Comparison of ENCODE assay signal across 15 mouse cellular contexts in genomic region chr5:102670731-102671345, GRCm38 (mm10).
DNase-seq lines count a peak whose midpoint lies in the region; ATAC-seq and TF ChIP-seq lines count a peak whose summit lies in the region.
"Had no signal": no experiment of that assay in that cellular context is flagged by ENCODE, and none has a peak within 500 bp of the region (broad histone marks: within the 10 kb centered on the region; RNA-seq: fewer than 3 reads in every experiment).

No protein-coding gene starts in this region.

- peaks cover 3% of the 10 kb centered on the region; the same call in 1 of the 2 replicates for H3K79me2 ChIP-seq in liver, adult 2 months (ENCODE audit: control insufficient read depth, insufficient read depth, low read length)

- TF ChIP-seq CTCF in liver, adult 2 months (IDR thresholded peaks at IDR 0.05; ENCODE audit: low read depth, low read length), result no peak
- no peak for TF ChIP-seq CTCF in liver, postnatal 0 days (IDR thresholded peaks at IDR 0.05; ENCODE audit: low read depth)

- no peak overlapping the region for H3K9ac ChIP-seq in heart, embryonic 12.5 days
- H3K9ac ChIP-seq in liver, adult 2 months (ENCODE audit: low read depth, low read length), result 0 out of 2 replicates have a peak overlapping the region, but pooled peaks have one; percentile 29
- no peak overlapping the region for H3K9ac ChIP-seq in liver, postnatal 0 days (replicated peaks)
- no peak overlapping the region for H3K9ac ChIP-seq in embryonic facial prominence, embryonic 13.5 days
- H3K9ac ChIP-seq: forebrain, embryonic 13.5 days; liver, embryonic 13.5 days; neural tube, embryonic 12.5 days had no signal

- H3K27ac ChIP-seq in heart, embryonic 12.5 days (ENCODE audit: poor library complexity, severe bottlenecking), result no peak overlapping the region
- peak overlapping the region; percentile 69 for H3K27ac ChIP-seq in liver, adult 2 months (replicated peaks; ENCODE audit: insufficient read depth, low read depth, low read length)
- no peak overlapping the region for H3K27ac ChIP-seq in liver, postnatal 0 days (ENCODE audit: low read depth)
- 0 out of 2 replicates have a peak overlapping the region, but pooled peaks have one; percentile 1 for H3K27ac ChIP-seq in embryonic facial prominence, embryonic 13.5 days
- H3K27ac ChIP-seq: forebrain, embryonic 13.5 days; liver, embryonic 13.5 days; neural tube, embryonic 12.5 days had no signal

- no peaks in the 10 kb centered on the region for H3K36me3 ChIP-seq in heart, embryonic 12.5 days
- H3K36me3 ChIP-seq in liver, adult 2 months (ENCODE audit: control insufficient read depth, insufficient read depth, low read length), result no peaks in the 10 kb centered on the region
- H3K36me3 ChIP-seq in liver, postnatal 0 days (replicated peaks; ENCODE audit: insufficient read depth, low read length), result no peaks in the 10 kb centered on the region
- H3K36me3 ChIP-seq in embryonic facial prominence, embryonic 13.5 days, result no peaks in the 10 kb centered on the region
- H3K36me3 ChIP-seq: liver, embryonic 13.5 days; neural tube, embryonic 12.5 days had no signal

- WGBS in heart, embryonic 12.5 days, result 53% methylated on average over 5 of the region's 5 CpGs
- WGBS in liver, adult 2 months, result 14% methylated on average over 5 of the region's 5 CpGs
- WGBS in liver, postnatal 0 days (ENCODE audit: insufficient replicate concordance), result 46% methylated on average over 5 of the region's 5 CpGs
- 24% methylated on average over 5 of the region's 5 CpGs for WGBS in embryonic facial prominence, embryonic 13.5 days

- no peaks in the 10 kb centered on the region for H3K4me1 ChIP-seq in heart, embryonic 12.5 days (replicated peaks)
- H3K4me1 ChIP-seq in liver, adult 2 months (ENCODE audit: control insufficient read depth, insufficient read depth, low read length), result peaks cover 10% of the 10 kb centered on the region
- 0 out of 2 replicates have a peak, but pooled peaks cover 3% of the 10 kb centered on the region for H3K4me1 ChIP-seq in liver, postnatal 0 days (ENCODE audit: insufficient read depth)
- H3K4me1 ChIP-seq in embryonic facial prominence, embryonic 13.5 days, result peaks cover 20% of the 10 kb centered on the region; the same call in 1 of the 2 replicates
- H3K4me1 ChIP-seq: forebrain, embryonic 13.5 days; liver, embryonic 13.5 days; neural tube, embryonic 12.5 days had no signal

- no peaks in the 10 kb centered on the region for H3K27me3 ChIP-seq in heart, embryonic 12.5 days (replicated peaks)
- no peaks in the 10 kb centered on the region for H3K27me3 ChIP-seq in liver, adult 2 months (ENCODE audit: control insufficient read depth, insufficient read depth, low read length)
- no peaks in the 10 kb centered on the region for H3K27me3 ChIP-seq in liver, postnatal 0 days (ENCODE audit: insufficient read depth, low read length)
- H3K27me3 ChIP-seq in embryonic facial prominence, embryonic 13.5 days, result no peaks in the 10 kb centered on the region
- H3K27me3 ChIP-seq: forebrain, embryonic 13.5 days; liver, embryonic 13.5 days; neural tube, embryonic 12.5 days had no signal

- no peak for TF ChIP-seq POLR2A in liver, adult 2 months (IDR thresholded peaks at IDR 0.05; ENCODE audit: extremely low read depth, insufficient read depth, low read length)

- H3K4me3 ChIP-seq in heart, embryonic 12.5 days, result no peak overlapping the region
- H3K4me3 ChIP-seq in liver, adult 2 months (ENCODE audit: insufficient read depth, low read depth, low read length), result no peak overlapping the region
- no peak overlapping the region for H3K4me3 ChIP-seq in liver, postnatal 0 days (ENCODE audit: low read depth, low read length)
- H3K4me3 ChIP-seq in embryonic facial prominence, embryonic 13.5 days, result no peak overlapping the region
- H3K4me3 ChIP-seq: forebrain, embryonic 13.5 days; liver, embryonic 13.5 days; neural tube, embryonic 12.5 days had no signal

- H3K9me3 ChIP-seq in heart, embryonic 12.5 days (replicated peaks), result no peaks in the 10 kb centered on the region
- no peaks in the 10 kb centered on the region for H3K9me3 ChIP-seq in liver, postnatal 0 days (ENCODE audit: low read length)
- no peaks in the 10 kb centered on the region for H3K9me3 ChIP-seq in embryonic facial prominence, embryonic 13.5 days
- H3K9me3 ChIP-seq: forebrain, embryonic 13.5 days; liver, embryonic 13.5 days; neural tube, embryonic 12.5 days had no signal

- ATAC-seq in heart, embryonic 12.5 days (ENCODE audit: insufficient number of reproducible peaks, low FRiP score), result no peak
- ATAC-seq in liver, postnatal 0 days, result no peak
- ATAC-seq in embryonic facial prominence, embryonic 13.5 days (ENCODE audit: insufficient number of reproducible peaks, insufficient read depth, low FRiP score, low TSS enrichment, low read depth), result no peak
- no peak for ATAC-seq in megakaryocyte progenitor cell, adult 5-6 weeks (replicated peaks; ENCODE audit: poor library complexity)
- ATAC-seq: forebrain, embryonic 13.5 days had no signal

- TF ChIP-seq EP300 in liver, postnatal 0 days (IDR thresholded peaks at IDR 0.05; ENCODE audit: low read depth), result no peak

- DNase-seq in heart, adult 11 months, result peak; percentile 90
- peak; percentile 71 for DNase-seq in liver, adult 2 months (ENCODE audit: extremely low read depth, low read depth, low spot score)
- no peak for DNase-seq in liver, postnatal 0 days
- peak; percentile 49 for DNase-seq in lung, postnatal 36 days
- no peak for DNase-seq in urinary bladder, adult 2 months (ENCODE audit: low spot score)
- DNase-seq: cerebellum, adult 11 months; cerebellum, postnatal 25 days; kidney, adult 11 months; kidney, postnatal 4 days; liver, embryonic 13.5 days had no signal

- no peak overlapping the region for H3K4me2 ChIP-seq in heart, embryonic 12.5 days
- H3K4me2 ChIP-seq in liver, postnatal 0 days (ENCODE audit: low read depth, low read length), result no peak overlapping the region
- H3K4me2 ChIP-seq in embryonic facial prominence, embryonic 13.5 days, result no peak overlapping the region
- H3K4me2 ChIP-seq: forebrain, embryonic 13.5 days; liver, embryonic 13.5 days; neural tube, embryonic 12.5 days had no signal

Comparison
In these comparisons a context has a peak if more than half of its experiments do, and no peak if none do; other contexts are left out.
1. DNase-seq: peak in heart, adult 11 months (single experiment), liver, adult 2 months (single experiment) and lung, postnatal 36 days (single experiment); none in liver, postnatal 0 days (single experiment) and urinary bladder, adult 2 months (single experiment).
2. H3K27ac ChIP-seq: peak in liver, adult 2 months (single experiment) and embryonic facial prominence, embryonic 13.5 days (single experiment); none in heart, embryonic 12.5 days (single experiment) and liver, postnatal 0 days (single experiment).